Mouse (Mus musculus) thymus, postnatal 10 days (tissue): ENCODE data around the gene Cux1.

Experiments
- DNase-seq, 2 experiments: peaks; one replicate each; pipeline ENCODE4 v3.0.0; 2021; ENCODE audit warnings: low spot score in 2 of 2

The Cux1 gene

GRCm38 (mm10) chr5:136382261-136383005 is 184.9 kb downstream of the Cux1 start:
- DNase-seq: peak; percentile 23

- peak in 1 of 2 experiments; percentile 17 for DNase-seq
Observed at GRCm38 (mm10) chr5:136379405-136379804, 187.9 kb downstream of the Cux1 start.

DNA sequence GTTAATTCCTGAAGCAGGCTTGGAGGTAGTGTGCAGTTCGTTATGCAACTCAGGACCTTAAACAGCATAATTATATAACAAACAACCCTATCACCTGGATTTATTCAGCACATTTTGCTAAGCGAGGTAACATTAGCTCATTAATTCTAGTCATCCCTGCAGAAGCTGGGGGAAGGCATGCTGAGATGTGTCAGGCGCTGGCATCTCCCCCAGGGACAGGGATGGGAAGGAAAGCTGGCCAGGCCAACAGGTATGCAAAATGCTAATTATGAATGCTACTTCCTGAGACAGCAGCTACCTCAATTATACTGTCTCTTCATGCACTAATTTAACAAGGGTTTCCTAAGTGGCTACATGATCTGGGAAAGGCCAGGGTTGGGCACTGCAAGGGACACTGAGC is 190.2 kb downstream of the Cux1 start:
- no peak for DNase-seq

DNA sequence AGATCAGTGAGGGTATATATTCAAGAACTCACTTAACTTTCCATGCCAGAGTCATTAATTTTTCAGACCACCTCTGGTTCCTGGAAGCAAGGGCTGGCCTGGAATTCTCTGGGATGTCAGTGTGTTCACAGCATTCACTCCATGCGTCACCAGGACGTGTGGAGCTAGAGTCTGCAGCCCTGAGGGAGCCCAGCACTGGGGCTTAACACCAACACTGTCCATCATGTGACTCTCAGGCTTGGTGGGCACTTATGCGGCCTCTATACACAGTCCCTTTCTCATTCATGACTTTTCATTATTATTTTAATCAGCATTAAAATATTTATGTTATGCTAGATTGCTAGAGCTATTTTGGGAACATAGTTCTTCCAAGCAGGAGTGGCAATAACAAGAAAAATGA is 191.9 kb downstream of the Cux1 start:
- DNase-seq: no peak

- DNase-seq: no peak
Observed at GRCm38 (mm10) chr5:136372276-136372675, 195.0 kb downstream of the Cux1 start.

GRCm38 (mm10) chr5:136363421-136363820 is 203.9 kb downstream of the Cux1 start:
- DNase-seq: no peak

GRCm38 (mm10) chr5:136362473-136363230 is 204.6 kb downstream of the Cux1 start:
- no peak for DNase-seq

DNA sequence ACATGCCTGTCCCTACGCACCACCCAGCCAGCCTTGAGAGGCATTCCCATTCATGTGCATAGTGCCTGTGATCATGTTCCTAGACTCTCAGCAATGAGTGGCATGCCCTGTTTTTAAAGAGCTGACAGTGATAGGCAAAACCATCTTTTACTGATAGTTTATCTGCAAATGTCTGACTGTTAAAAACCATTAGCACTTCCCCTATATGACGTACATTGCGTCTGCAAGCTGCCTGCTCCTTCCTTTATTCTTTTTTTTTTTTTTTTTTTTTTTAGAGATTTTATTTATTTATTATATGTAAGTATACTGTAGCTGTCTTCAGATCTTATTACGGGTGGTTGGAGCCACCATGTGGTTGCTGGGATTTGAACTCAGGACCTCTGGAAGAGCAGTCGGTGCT is 205.3 kb downstream of the Cux1 start:
- DNase-seq: no peak

DNA sequence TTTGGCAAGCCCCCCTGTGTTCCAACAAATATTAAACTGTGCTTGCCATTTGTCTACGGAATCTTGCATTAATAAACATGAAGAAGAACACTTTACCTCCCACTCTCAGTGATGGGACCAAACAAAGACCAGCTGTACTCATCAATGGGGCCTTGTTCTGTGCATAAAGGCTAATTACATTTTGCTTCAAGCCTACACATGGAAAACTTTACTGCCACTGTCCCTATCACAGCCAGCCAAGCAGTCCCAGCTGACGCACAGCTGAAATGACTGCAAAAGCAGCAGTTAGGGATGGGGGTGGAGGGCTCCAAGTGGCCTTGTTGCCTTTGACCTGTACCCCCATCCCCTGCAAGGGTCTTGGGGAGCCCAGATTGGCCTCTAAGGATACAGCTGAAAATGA is 210.1 kb downstream of the Cux1 start:
- no peak for DNase-seq

GRCm38 (mm10) chr5:136355583-136356126 is 211.6 kb downstream of the Cux1 start:
- no peak for DNase-seq

- no peak for DNase-seq
Observed at GRCm38 (mm10) chr5:136354729-136355128, 212.6 kb downstream of the Cux1 start.

DNA sequence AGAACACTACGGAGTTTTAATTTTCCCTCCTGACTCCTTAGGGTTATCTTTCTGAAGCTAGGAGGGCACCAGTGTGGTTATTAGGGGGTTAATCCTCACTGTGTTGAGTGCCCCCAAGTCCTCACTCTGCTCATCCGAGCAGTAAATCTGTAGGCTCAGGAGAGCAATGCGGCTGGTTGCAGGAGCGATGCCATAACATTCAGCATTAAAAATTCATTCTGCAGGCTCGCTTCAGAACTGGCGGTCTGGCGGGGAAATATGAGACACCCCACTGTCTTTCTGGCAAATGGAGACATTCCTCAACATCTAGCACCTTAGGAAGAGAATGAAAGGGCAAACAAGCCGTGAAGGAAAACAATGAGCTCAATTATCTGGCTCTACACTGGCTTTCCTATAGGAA is 214.2 kb downstream of the Cux1 start:
- DNase-seq: no peak

- DNase-seq: no peak
Observed at GRCm38 (mm10) chr5:136343156-136343890, 224.0 kb downstream of the Cux1 start.

DNA sequence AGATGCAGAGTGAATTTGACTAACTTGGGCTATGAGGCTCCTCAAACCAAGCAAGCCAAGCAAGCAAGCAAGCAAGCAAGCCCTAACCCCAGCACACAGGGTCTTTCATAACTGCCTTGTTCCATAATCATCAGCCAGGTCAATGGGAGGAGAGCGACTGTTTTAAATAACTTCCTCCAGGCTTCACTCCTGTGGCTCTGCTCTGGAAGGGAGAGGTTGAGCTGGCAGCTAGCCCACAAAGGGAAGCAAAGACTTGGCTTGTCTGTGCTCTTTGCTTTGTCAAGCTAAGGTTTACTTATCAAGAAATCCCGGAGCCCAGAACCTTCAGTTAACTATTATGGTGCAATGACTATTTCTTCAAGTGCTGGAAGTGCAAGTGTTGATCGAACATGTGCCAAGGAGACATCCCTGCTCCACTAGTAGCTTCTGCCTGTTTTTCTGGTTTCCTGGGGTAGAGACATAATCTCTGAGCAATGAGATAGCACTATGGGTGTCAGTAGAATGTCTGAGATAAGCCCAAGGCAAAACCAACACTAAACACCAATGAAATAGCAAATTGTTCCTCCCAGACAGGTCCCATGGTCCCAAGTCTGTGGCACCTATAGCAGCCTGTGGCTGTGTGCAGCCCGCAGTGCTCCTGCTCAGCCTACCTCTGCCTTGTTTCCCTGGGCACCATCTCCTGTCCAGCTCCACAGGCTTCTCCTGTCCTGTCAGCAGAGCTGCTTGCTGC is 230.3 kb downstream of the Cux1 start:
- DNase-seq: no peak

DNA sequence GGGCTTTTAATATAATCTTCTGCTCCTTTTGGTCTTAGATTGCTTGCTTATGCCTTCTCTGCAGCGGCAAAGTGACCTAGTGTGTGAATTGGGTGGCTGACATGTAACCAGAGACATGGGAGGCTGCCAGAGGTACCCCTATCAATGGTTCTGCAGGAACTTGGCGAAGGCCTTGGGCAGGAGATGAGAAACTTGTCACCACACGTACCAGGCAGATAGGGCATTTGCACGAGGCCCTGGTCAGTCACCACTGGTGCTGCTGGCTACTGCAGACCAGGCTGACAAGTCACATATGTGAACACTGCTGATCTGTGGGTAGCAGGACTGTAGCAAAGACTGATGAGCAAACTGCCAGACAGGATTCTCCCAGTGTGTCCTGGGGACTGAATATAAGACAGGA is 231.6 kb downstream of the Cux1 start:
- DNase-seq: no peak

DNA sequence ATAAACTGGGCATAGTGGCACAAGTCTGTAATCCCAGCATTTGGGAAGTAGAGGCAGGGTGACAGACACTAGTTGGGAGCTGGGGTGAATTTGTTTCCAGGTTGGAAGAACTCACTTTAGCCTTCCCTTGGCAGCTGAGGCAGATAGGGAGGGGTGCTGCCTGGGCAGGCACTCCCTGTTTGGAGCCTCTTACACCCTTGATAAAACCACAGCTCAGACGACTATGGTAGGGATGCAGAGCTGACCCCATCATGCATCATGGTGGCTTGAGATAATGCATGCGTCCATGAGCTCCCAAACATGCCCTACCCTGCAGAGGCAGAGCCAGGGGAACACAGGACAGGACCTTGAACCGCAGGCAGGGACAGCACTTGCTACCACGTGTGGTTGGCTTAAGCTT is 232.5 kb downstream of the Cux1 start:
- DNase-seq: no peak

GRCm38 (mm10) chr5:136334051-136334450 is 233.2 kb downstream of the Cux1 start:
- no peak for DNase-seq

GRCm38 (mm10) chr5:136332786-136333462 is 234.4 kb downstream of the Cux1 start:
- no peak for DNase-seq

DNA sequence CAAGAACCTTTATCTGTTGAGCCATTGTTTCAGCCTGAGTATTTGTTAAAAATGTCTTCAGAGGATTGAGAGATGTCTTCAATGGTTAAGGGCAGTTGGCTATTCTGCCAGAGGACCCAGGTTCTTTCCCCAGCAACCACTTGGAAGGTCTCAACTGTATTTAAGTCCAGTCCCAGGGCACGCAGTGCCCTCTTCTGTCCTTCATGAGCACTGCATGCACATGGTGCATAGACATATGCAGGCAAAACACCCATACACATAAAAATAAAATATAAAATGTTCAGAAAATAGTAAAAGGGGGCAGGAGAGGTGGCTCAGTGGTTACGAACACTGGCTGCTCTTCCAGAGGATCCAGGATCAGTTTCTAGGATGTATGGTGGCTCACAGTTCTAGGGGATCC is 239.6 kb downstream of the Cux1 start:
- DNase-seq: no peak

DNA sequence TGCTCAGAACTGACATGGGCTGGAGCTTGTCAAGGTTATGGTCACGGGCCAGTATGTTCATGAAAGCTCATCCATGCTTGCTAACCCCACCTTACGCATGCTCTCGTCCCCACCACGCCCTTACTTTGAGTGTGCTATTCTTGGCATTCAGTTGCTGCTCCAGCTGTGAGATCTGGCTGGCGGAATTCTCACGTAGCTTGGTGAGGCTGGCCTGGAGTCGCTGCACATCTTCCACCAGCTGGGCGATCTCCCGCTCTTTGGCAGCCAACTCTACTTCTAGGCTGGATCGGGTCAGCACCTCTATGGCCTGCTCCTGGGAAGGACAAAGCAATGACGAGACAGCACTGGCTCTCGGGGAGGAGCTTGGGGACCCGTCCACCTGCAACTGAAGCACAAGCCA is 240.7 kb downstream of the Cux1 start:
- no peak for DNase-seq

GRCm38 (mm10) chr5:136324506-136324905 is 242.8 kb downstream of the Cux1 start:
- no peak for DNase-seq
